Mouse (Mus musculus): ENCODE results near the gene Cog7. TPM values are rescaled to one million over a fixed set of nuclear protein-coding genes. Genes with fewer than 3 reads are reported as not detected.

Cog7 gene
- polyA plus RNA-seq, 1 experiment from 2014 or later = 16.0 TPM

DNA sequence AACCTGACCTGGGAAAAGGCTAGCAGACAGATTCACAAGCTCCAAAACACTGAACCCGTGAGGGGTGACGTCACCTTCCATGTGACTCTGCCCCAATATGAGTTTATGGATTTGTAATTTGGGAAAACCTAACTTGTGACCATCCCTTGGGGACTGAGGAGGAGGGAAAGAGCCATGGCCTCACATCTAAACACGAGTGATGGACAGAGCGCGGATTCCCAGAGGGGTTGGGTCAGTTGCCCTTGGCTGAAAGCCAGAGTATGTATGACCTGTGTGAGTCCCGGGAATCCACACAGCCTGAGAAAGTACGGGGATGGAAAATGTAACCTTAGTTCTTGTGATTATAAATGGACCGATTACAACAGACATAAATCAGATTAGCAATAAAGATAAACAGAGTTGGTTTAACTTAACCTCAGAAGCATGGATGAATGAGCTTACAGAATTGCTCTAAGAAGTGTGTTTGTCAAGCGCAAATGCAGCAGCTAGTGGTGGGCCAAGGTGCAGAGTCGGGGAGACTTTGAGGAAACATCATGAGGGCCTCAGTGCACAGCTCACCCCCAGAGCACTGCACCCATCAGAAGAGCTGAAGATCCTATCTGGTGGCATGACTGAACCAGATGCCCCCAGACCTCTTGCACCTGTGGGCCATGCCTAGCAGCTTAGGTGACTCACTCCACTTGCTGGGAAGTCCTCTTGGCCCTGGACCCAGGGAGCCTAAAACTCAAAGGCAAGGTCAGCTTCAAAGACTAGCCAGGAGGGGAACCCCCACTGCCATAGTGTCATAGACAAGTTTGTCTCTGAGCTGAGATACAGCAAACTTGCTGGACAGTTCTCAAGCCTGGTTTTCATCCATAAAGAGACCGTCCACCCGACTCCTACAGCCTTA is 45.4 kb downstream of the Cog7 start:
- peaks cover 31% of the 10 kb centered on the region for H3K4me1 ChIP-seq (replicated peaks)
- no peak overlapping the region for H3K9ac ChIP-seq
- no peaks in the 10 kb centered on the region for H3K9me3 ChIP-seq (replicated peaks)
- H3K27me3 ChIP-seq = no peaks in the 10 kb centered on the region
- H3K36me3 ChIP-seq = no peaks in the 10 kb centered on the region
- no peak overlapping the region for H3K4me3 ChIP-seq
- no peak for ATAC-seq (replicated peaks; ENCODE audit: insufficient number of reproducible peaks, insufficient read depth, low FRiP score, low read depth)
- H3K27ac ChIP-seq = no peak overlapping the region
- 49% methylated on average over 12 of the region's 12 CpGs for WGBS
- H3K4me2 ChIP-seq = no peak overlapping the region

DNA sequence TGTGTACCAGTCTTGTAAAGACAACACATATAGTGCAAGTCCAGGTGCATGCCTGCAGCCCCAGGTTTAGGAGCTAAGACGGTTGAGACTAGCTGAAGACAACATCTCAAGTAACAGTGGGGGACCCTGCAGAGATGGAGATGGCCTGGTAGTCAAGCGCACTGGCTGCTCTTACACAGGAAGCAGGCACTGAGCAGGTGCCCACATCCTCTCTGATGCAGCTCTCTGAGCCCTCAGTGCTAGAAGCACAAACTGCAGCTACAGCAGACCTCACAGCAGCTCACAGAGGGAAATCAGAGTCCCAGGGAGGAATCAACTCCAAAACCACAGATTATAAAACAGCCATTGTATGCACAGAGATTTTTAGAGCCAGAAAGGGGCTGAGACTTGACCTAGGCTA is 47.2 kb downstream of the Cog7 start:
- Histone ChIP-seq H3K9me3 (replicated peaks) (no peaks in the 10 kb centered on the region), H3K4me2 (no peak overlapping the region), H3K9ac (no peak overlapping the region), H3K4me3 (no peak overlapping the region), H3K36me3 (no peaks in the 10 kb centered on the region), H3K27me3 (no peaks in the 10 kb centered on the region), H3K4me1 (replicated peaks) (peaks cover 32% of the 10 kb centered on the region), H3K27ac (no peak overlapping the region)
- 85% methylated on average over 2 of the region's 2 CpGs for WGBS
- ATAC-seq (replicated peaks; ENCODE audit: insufficient number of reproducible peaks, insufficient read depth, low FRiP score, low read depth) = no peak

DNA sequence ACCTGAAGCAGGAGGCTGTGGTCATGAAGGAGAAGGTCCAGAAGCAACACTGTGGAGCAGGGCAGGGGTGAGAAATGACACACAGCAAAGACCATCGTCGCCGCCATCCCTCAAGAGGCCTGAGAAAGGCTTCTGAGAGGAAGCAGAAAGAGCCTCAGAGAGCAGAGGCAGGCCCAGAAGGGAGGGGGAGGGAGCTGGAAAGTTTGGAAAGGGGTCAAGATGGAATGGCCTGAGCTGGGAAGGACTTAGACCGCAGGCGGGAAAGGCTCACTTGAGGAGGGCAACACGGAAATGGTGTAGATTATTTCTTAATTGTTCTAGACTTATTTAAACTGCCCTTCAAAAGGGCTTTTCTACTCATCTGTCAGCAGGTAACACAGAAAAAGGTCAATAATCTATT is 47.8 kb downstream of the Cog7 start:
- no peaks in the 10 kb centered on the region for H3K9me3 ChIP-seq (replicated peaks)
- H3K27ac ChIP-seq = no peak overlapping the region
- H3K4me2 ChIP-seq = no peak overlapping the region
- H3K4me1 ChIP-seq (replicated peaks) = peaks cover 32% of the 10 kb centered on the region
- no peak overlapping the region for H3K9ac ChIP-seq
- H3K27me3 ChIP-seq = no peaks in the 10 kb centered on the region
- H3K36me3 ChIP-seq = no peaks in the 10 kb centered on the region; the same call in 1 of the 2 replicates
- H3K4me3 ChIP-seq = no peak overlapping the region
- WGBS = 72% methylated on average over 6 of the region's 6 CpGs
- ATAC-seq (replicated peaks; ENCODE audit: insufficient number of reproducible peaks, insufficient read depth, low FRiP score, low read depth) = no peak

DNA sequence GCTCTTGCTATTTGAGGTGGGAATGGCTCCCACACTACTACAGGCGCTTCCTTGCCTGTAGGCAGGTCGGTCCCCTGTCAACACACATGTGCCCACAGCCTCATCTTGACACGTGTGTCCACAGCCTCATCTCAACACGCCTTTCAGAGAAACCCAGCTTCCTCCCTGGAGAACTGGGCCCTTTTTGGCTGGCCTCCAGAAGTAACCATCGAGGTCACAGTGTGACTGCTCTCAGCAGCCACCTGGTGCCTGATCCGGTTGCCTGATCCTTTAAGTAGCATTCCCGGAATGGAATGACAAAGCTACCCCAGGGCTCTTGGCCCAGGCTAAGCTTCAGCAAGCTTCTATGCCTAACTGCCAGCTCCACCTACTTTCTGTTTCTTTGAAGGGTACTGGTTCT is 50.3 kb downstream of the Cog7 start:
- Histone ChIP-seq H3K4me1 (replicated peaks) (peaks cover 13% of the 10 kb centered on the region), H3K9me3 (replicated peaks) (no peaks in the 10 kb centered on the region), H3K27me3 (no peaks in the 10 kb centered on the region), H3K27ac (no peak overlapping the region), H3K4me2 (no peak overlapping the region), H3K36me3 (peaks cover 9% of the 10 kb centered on the region; the same call in 1 of the 2 replicates), H3K4me3 (no peak overlapping the region), H3K9ac (no peak overlapping the region)
- ATAC-seq (replicated peaks; ENCODE audit: insufficient number of reproducible peaks, insufficient read depth, low FRiP score, low read depth) = no peak
- 47% methylated on average over 7 of the region's 7 CpGs for WGBS

DNA sequence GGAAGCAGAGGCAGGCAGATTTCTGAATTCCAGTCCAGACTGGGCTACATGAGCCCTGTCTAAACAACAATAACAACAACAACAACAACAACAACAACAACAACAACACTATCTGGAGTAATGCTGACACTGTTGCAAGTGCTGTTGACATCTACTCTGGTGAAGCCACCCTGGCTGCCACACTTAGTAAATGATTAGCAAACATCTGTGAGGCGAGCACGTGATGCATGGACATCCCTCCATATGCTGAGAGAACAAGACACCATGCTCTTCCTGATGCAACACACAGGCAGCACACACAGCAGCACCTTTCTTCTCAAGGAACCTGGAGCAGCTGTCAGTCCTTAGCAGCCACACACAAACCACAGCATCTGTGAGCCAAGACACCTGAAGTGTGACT is 53.6 kb downstream of the Cog7 start:
- Histone ChIP-seq H3K27me3 (no peaks in the 10 kb centered on the region), H3K36me3 (peaks cover 9% of the 10 kb centered on the region; the same call in 1 of the 2 replicates), H3K4me3 (no peak overlapping the region), H3K9ac (no peak overlapping the region), H3K9me3 (replicated peaks) (no peaks in the 10 kb centered on the region), H3K4me2 (no peak overlapping the region), H3K27ac (no peak overlapping the region), H3K4me1 (replicated peaks) (peaks cover 4% of the 10 kb centered on the region; the same call in 1 of the 2 replicates)
- no peak for ATAC-seq (replicated peaks; ENCODE audit: insufficient number of reproducible peaks, insufficient read depth, low FRiP score, low read depth)
- 96% methylated on average over 2 of the region's 2 CpGs for WGBS

DNA sequence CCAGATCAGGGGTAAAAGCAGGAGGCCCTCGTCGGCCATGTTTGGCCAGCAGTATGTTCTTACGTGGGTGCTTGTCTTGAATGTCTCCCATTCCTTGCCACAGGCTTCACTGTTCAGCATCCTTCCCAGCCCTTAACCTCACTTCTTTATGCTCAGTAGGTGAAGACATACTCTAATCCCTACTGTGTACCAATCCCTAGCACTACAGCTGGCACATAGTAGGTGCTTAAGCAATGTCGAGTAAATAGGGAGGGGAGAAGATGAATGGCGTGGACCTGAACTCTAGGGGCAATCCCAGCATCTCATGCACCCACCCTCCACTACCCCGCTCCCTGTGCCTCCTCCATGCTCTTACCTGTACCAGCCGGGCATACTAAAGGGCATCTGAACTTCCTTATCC is 57.1 kb downstream of the Cog7 start:
- 87% methylated on average over 7 of the region's 7 CpGs for WGBS

DNA sequence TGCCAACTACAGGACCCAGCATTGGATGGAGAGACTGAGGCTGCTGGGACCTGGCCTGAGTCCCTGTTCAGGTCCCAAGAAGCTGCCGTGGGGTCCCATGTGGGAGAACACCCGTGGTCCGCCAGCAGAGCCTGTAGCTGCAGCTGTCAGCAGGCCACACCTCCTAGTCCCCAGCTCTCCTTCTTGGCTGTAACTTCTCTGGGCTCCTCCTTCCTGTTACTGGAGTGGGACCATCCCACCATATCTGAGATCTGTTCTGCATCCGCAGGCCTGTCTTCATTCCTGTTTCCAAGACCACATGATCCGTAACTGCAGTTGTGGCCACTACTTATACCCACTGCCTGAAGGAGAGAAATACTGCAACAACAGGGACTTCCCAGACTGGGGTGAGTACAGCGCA is 67.6 kb downstream of the Cog7 start:
- Histone ChIP-seq H3K9ac (no peak overlapping the region), H3K9me3 (replicated peaks) (no peaks in the 10 kb centered on the region), H3K27ac (no peak overlapping the region), H3K36me3 (no peaks in the 10 kb centered on the region), H3K27me3 (no peaks in the 10 kb centered on the region), H3K4me2 (no peak overlapping the region), H3K4me3 (no peak overlapping the region), H3K4me1 (replicated peaks) (no peaks in the 10 kb centered on the region; the same call in 1 of the 2 replicates)
- ATAC-seq (replicated peaks; ENCODE audit: insufficient number of reproducible peaks, insufficient read depth, low FRiP score, low read depth) = no peak
- 47% methylated on average over 6 of the region's 6 CpGs for WGBS

More for the DNA sequence above, 57.1 kb downstream of the Cog7 start:
- Histone ChIP-seq H3K27ac (no peak overlapping the region), H3K27me3 (no peaks in the 10 kb centered on the region), H3K4me3 (no peak overlapping the region), H3K4me1 (replicated peaks) (no peaks in the 10 kb centered on the region), H3K9ac (no peak overlapping the region), H3K4me2 (no peak overlapping the region), H3K9me3 (replicated peaks) (no peaks in the 10 kb centered on the region), H3K36me3 (peaks cover 9% of the 10 kb centered on the region; the same call in 1 of the 2 replicates)
- ATAC-seq (replicated peaks; ENCODE audit: insufficient number of reproducible peaks, insufficient read depth, low FRiP score, low read depth) = no peak

DNA sequence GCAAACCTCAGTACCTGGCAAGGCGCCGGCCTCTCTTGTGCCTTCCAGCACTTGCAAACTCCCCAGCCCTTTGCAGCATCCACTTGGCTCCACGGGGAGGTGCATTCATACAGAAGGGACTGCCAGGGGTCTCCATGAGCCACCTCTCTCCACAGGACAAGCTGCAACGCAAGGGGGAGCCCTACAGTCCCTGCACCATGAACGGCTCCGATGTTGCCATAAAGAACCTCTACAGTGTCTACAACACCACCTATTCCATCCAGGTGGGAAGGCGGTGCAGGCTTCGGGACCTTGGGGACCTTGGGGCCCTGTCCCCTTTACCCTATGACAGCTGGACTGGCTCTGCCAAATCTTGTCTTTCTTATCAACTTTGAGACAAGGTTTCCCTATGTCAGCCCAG is 69.3 kb downstream of the Cog7 start:
- Histone ChIP-seq H3K4me1 (replicated peaks) (no peaks in the 10 kb centered on the region; the same call in 1 of the 2 replicates), H3K4me2 (no peak overlapping the region), H3K4me3 (no peak overlapping the region), H3K9ac (no peak overlapping the region), H3K27ac (no peak overlapping the region), H3K27me3 (no peaks in the 10 kb centered on the region), H3K9me3 (replicated peaks) (no peaks in the 10 kb centered on the region), H3K36me3 (no peaks in the 10 kb centered on the region)
- ATAC-seq (replicated peaks; ENCODE audit: insufficient number of reproducible peaks, insufficient read depth, low FRiP score, low read depth) = no peak
- 64% methylated on average over 8 of the region's 8 CpGs for WGBS

DNA sequence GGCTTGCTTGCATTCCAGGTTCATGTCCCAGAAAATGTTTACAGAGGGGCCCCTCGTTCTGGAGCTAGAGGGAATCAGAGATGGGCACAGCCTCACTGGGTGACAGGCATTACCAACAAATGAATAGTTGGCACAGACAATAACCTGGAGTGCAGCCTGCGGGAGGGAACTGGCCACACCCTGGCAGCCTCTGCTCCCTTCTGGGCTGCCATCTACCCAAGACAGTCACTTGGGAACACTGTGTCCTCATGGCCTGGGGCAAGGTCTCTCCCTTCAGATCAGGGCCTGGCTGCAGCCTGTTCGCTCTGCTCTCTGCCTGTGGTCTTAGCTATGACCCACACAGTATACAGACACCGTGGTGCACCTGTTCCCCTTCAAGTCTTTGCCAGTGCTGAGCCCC is 74.6 kb downstream of the Cog7 start:
- H3K27ac ChIP-seq = no peak overlapping the region
- H3K9ac ChIP-seq = no peak overlapping the region
- H3K36me3 ChIP-seq = no peaks in the 10 kb centered on the region
- H3K9me3 ChIP-seq (replicated peaks) = no peaks in the 10 kb centered on the region
- WGBS = 63% methylated on average over 4 of the region's 4 CpGs
- no peaks in the 10 kb centered on the region for H3K27me3 ChIP-seq
- no peak overlapping the region for H3K4me2 ChIP-seq
- H3K4me3 ChIP-seq = no peak overlapping the region
- peaks cover 20% of the 10 kb centered on the region for H3K4me1 ChIP-seq (replicated peaks)
- no peak for ATAC-seq (replicated peaks; ENCODE audit: insufficient number of reproducible peaks, insufficient read depth, low FRiP score, low read depth)

DNA sequence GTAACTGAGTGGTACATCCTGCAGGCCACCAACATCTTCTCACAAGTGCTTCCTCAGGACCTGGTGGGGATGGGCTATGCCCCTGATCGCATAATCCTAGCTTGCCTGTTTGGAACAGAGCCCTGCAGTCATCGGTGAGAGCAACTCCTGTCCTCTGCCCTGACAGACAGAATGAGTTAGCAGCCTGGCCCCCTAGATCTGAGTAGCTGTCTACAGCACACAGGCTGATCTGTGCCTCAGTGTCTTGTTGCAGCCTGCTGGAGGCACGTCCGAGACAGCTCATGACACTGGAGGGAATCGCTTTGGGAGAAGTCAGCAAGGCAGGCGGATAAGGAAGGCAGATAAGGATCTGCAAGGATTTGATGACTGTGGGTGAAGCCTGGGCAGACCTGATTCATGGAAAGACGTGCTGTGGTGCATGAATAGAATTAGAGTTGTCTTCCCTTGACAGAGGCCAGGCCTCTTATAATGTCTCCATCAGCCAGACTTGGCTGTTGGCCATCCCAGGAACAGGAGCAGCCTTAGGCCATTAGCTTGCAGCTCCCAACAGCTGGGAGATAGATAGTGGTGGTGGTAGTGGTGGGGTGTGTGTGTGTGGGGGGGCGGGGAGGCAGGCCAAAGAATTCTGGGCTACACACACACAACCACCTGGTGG is 78.6 kb downstream of the Cog7 start:
- no peak overlapping the region for H3K4me3 ChIP-seq
- 24% methylated on average over 8 of the region's 8 CpGs for WGBS
- peaks cover 6% of the 10 kb centered on the region for H3K27me3 ChIP-seq
- no peak overlapping the region for H3K9ac ChIP-seq
- peaks cover 22% of the 10 kb centered on the region for H3K4me1 ChIP-seq (replicated peaks)
- peak overlapping the region; percentile 73 for H3K27ac ChIP-seq
- H3K36me3 ChIP-seq = no peaks in the 10 kb centered on the region
- peak; percentile 78 for ATAC-seq (replicated peaks; ENCODE audit: insufficient number of reproducible peaks, insufficient read depth, low FRiP score, low read depth)
- H3K9me3 ChIP-seq (replicated peaks) = no peaks in the 10 kb centered on the region
- H3K4me2 ChIP-seq = peak overlapping the region; percentile 30; the same call in 1 of the 2 replicates

DNA sequence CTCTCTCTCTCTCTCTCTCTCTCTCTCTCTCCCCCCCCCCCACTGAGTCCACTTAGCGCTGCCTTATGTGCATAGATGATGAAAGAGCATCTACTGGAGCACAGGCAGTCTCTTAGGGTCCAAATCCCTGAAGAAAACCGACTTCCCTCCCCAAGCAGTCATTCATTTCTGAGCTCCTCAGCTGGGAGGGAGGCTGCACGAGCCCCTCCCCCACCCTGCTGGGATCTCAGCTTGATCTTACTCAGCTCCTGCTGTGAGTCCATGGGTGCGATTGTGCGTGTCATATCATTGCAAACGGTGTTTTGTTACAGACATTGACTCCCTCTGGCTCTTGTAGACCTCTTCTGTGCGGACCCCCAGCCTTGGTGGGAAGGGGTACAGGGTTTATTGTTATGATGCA is 81.6 kb downstream of the Cog7 start:
- Histone ChIP-seq H3K27ac (no peak overlapping the region), H3K9me3 (replicated peaks) (no peaks in the 10 kb centered on the region), H3K4me2 (peak overlapping the region; percentile 31; the same call in 1 of the 2 replicates), H3K27me3 (peaks cover 8% of the 10 kb centered on the region), H3K36me3 (no peaks in the 10 kb centered on the region), H3K4me3 (no peak overlapping the region), H3K9ac (no peak overlapping the region), H3K4me1 (replicated peaks) (peaks cover 22% of the 10 kb centered on the region)
- ATAC-seq (replicated peaks; ENCODE audit: insufficient number of reproducible peaks, insufficient read depth, low FRiP score, low read depth) = no peak
- 14% methylated on average over 7 of the region's 7 CpGs for WGBS
